Mouse (Mus musculus): ENCODE data around the gene Ninj1. TPM values are rescaled to one million over a fixed set of nuclear protein-coding genes. Genes with fewer than 3 reads are reported as not detected.

The Ninj1 gene
- polyA plus RNA-seq, 1 experiment: 78.6 TPM

DNA sequence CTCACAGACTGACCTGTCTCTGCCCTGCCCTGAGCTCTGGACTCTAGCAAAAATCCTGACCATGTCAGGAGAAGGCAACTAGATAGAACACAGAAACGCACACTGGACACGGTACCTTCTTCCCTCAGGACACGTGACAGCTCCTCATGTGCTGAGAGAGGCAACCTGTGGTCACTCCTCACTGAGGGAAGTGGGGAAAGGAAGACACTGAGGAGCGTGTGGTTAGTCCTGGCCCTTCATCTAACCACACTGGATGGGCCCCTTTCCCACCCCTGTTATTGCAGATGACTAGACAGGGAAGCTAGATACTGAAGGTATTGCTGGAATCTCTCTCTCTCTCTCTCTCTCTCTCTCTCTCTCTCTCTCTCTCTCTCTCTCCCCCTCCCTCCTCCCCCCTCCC lies 24.6 kb upstream of the Ninj1 start:
- TF ChIP-seq MYOD1 (IDR thresholded peaks at IDR 0.05; ENCODE audit: control insufficient read depth, insufficient read length, low read depth) (no peak), USF1 (IDR thresholded peaks at IDR 0.05; ENCODE audit: low read depth) (peak; percentile 54)
- Histone ChIP-seq H3ac (ENCODE audit: control insufficient read depth, insufficient read length, low read depth) (no peak overlapping the region), H3K79me3 (ENCODE audit: low read depth) (no peaks in the 10 kb centered on the region), H3K79me2 (ENCODE audit: control insufficient read depth, insufficient read depth) (no peaks in the 10 kb centered on the region), H3K36me3 (ENCODE audit: control insufficient read depth, insufficient read depth) (no peaks in the 10 kb centered on the region), H3K27me3 (ENCODE audit: control insufficient read depth, insufficient read depth, insufficient read length) (peaks cover 45% of the 10 kb centered on the region), H3K4me3 (ENCODE audit: insufficient read depth, poor library complexity, severe bottlenecking) (no peak overlapping the region)

DNA sequence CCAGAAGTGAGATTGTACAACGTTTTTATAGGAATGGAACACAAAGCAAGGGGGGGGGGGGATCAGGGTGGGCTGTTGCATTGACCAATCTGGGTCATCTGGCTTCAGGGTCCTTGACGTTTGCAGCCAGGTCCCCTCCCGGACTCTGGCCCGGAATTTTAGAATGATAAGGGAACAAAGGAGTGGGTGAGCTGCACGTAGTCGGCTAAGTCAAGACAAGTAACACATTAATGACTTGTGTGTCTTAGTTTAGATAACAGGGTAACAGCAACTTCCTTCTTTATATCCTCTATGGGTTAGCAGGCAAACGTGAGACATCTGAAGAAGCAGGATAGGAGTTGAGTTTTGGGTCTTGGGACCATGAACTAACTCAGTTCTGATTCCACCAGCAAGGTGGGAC lies 23.6 kb upstream of the Ninj1 start:
- TF ChIP-seq CTCF (IDR thresholded peaks at IDR 0.05; ENCODE audit: control insufficient read depth, insufficient read depth, insufficient read length) (no peak), MAX (IDR thresholded peaks at IDR 0.05) (no peak)
- H3K36me3 ChIP-seq (ENCODE audit: control insufficient read depth, insufficient read depth): no peaks in the 10 kb centered on the region
- peaks cover 45% of the 10 kb centered on the region for H3K27me3 ChIP-seq (ENCODE audit: control insufficient read depth, insufficient read depth, insufficient read length)
- H3K79me2 ChIP-seq (ENCODE audit: control insufficient read depth, insufficient read depth): no peaks in the 10 kb centered on the region
- H3K79me3 ChIP-seq (ENCODE audit: low read depth): no peaks in the 10 kb centered on the region
- no peak overlapping the region for H3K4me3 ChIP-seq (ENCODE audit: insufficient read depth, poor library complexity, severe bottlenecking)
- no peak overlapping the region for H3ac ChIP-seq (ENCODE audit: control insufficient read depth, insufficient read length, low read depth)

DNA sequence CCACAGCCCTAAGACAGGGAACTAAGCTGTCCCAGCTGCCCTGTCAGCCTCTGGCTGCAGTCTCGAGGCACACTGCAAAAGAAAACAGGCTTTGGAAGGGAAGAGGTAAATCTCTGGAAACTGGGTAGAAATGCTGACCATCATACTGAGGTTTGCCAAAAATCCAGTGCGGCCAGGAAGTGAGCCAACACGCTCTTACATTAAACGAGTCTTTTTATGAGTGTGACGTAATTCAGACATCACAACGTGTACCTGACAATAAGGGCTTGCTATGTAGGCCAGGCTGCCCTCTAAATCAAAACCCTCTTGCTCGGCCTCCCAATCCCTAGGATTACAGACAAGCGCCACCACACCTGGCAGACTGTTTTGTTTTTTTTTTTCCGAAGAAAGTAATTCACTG lies 20.2 kb upstream of the Ninj1 start:
- H3K4me3 ChIP-seq (ENCODE audit: insufficient read depth, poor library complexity, severe bottlenecking): no peak overlapping the region
- H3K27me3 ChIP-seq (ENCODE audit: control insufficient read depth, insufficient read depth, insufficient read length): peaks cover 39% of the 10 kb centered on the region
- H3K79me3 ChIP-seq (ENCODE audit: low read depth): no peaks in the 10 kb centered on the region
- TF ChIP-seq CTCF (IDR thresholded peaks at IDR 0.05; ENCODE audit: control insufficient read depth, insufficient read depth, insufficient read length): no peak
- no peak for TF ChIP-seq MYOG (IDR thresholded peaks at IDR 0.05; ENCODE audit: control insufficient read depth, extremely low read depth, insufficient read length)
- TF ChIP-seq MYOD1 (IDR thresholded peaks at IDR 0.05; ENCODE audit: control insufficient read depth, insufficient read length, low read depth): no peak
- TF ChIP-seq MAX (IDR thresholded peaks at IDR 0.05): no peak
- TF ChIP-seq CEBPB (IDR thresholded peaks at IDR 0.05; ENCODE audit: low read depth): no peak
- no peak for TF ChIP-seq USF1 (IDR thresholded peaks at IDR 0.05; ENCODE audit: low read depth)
- TF ChIP-seq FOSL1 (IDR thresholded peaks at IDR 0.05; ENCODE audit: insufficient read depth, low read length, poor library complexity, severe bottlenecking): no peak
- no peak overlapping the region for H3ac ChIP-seq (ENCODE audit: control insufficient read depth, insufficient read length, low read depth)
- H3K79me2 ChIP-seq (ENCODE audit: control insufficient read depth, insufficient read depth): no peaks in the 10 kb centered on the region
- no peaks in the 10 kb centered on the region for H3K36me3 ChIP-seq (ENCODE audit: control insufficient read depth, insufficient read depth)

DNA sequence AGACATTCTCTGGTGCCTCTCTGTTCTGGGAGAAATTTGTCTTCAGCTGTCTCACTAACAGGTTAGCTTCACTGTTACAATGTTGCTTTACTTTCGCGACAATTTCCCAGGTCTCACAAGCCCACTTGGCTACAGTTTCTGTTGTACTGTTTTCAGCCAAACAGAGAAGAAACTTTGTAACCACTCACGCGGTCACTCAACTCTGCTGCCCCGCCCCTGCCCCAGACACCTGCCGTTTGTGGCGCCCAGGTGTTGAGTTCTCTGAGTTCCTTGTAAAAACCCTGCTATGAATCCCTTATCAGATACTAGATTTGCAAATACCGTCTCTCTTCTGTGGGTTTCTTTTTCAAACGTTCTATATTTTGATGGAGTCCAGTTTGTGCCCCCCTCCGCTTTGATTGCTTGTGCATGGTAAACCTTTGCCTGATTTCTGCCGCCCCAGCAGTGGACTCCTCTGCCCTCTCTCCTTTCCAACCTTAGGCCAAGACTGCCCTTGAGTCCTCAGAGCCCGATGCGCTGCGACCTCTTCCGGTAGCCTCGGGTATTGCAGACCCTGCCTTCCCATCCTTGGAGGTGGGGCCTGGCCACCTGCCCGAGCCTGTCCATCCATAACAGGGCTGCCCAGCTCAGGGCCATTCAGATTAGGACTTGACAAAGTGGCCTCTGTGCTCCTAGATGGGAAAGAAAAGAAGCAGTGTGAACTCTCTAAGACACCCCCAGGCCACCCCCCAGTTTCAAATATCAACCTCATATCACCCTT lies 17.7 kb upstream of the Ninj1 start:
- Histone ChIP-seq H3K27me3 (ENCODE audit: control insufficient read depth, insufficient read depth, insufficient read length) (peaks cover 16% of the 10 kb centered on the region), H3ac (ENCODE audit: control insufficient read depth, insufficient read length, low read depth) (no peak overlapping the region), H3K79me3 (ENCODE audit: low read depth) (no peaks in the 10 kb centered on the region), H3K36me3 (ENCODE audit: control insufficient read depth, insufficient read depth) (no peaks in the 10 kb centered on the region), H3K4me3 (ENCODE audit: insufficient read depth, poor library complexity, severe bottlenecking) (no peak overlapping the region), H3K79me2 (ENCODE audit: control insufficient read depth, insufficient read depth) (no peaks in the 10 kb centered on the region)
- TF ChIP-seq CTCF (IDR thresholded peaks at IDR 0.05; ENCODE audit: control insufficient read depth, insufficient read depth, insufficient read length) (peak; percentile 83), MYOD1 (IDR thresholded peaks at IDR 0.05; ENCODE audit: control insufficient read depth, insufficient read length, low read depth) (no peak)

DNA sequence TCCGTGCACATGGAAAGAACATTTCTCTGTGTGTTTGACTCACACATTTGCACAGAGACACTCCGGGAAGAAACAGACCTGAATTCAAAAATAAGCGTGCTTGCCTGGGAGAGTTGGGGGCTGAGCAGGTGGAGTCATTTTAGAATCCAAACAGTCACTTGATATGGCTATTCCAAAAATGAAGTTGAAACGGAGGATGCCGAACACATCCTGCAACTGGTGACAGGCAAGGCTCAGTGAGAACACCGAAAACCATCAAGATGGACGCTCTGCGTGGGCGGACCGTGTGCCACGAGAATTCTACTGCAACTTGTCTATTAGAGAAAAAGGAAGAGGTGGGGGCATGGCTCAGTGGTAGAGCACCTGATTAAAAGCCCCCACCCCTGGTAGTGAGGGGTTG lies 16.7 kb upstream of the Ninj1 start:
- H3ac ChIP-seq (ENCODE audit: control insufficient read depth, insufficient read length, low read depth): no peak overlapping the region
- H3K27me3 ChIP-seq (ENCODE audit: control insufficient read depth, insufficient read depth, insufficient read length): peaks cover 9% of the 10 kb centered on the region
- no peaks in the 10 kb centered on the region for H3K79me3 ChIP-seq (ENCODE audit: low read depth)
- H3K4me3 ChIP-seq (ENCODE audit: insufficient read depth, poor library complexity, severe bottlenecking): no peak overlapping the region
- H3K36me3 ChIP-seq (ENCODE audit: control insufficient read depth, insufficient read depth): no peaks in the 10 kb centered on the region
- no peak for TF ChIP-seq MYOG (IDR thresholded peaks at IDR 0.05; ENCODE audit: control insufficient read depth, extremely low read depth, insufficient read length)
- no peak for TF ChIP-seq CTCF (IDR thresholded peaks at IDR 0.05; ENCODE audit: control insufficient read depth, insufficient read depth, insufficient read length)
- no peak for TF ChIP-seq MYOD1 (IDR thresholded peaks at IDR 0.05; ENCODE audit: control insufficient read depth, insufficient read length, low read depth)
- no peak for TF ChIP-seq FOSL1 (IDR thresholded peaks at IDR 0.05; ENCODE audit: insufficient read depth, low read length, poor library complexity, severe bottlenecking)
- no peak for TF ChIP-seq CEBPB (IDR thresholded peaks at IDR 0.05; ENCODE audit: low read depth)
- TF ChIP-seq USF1 (IDR thresholded peaks at IDR 0.05; ENCODE audit: low read depth): no peak
- TF ChIP-seq MAX (IDR thresholded peaks at IDR 0.05): no peak
- no peaks in the 10 kb centered on the region for H3K79me2 ChIP-seq (ENCODE audit: control insufficient read depth, insufficient read depth)

DNA sequence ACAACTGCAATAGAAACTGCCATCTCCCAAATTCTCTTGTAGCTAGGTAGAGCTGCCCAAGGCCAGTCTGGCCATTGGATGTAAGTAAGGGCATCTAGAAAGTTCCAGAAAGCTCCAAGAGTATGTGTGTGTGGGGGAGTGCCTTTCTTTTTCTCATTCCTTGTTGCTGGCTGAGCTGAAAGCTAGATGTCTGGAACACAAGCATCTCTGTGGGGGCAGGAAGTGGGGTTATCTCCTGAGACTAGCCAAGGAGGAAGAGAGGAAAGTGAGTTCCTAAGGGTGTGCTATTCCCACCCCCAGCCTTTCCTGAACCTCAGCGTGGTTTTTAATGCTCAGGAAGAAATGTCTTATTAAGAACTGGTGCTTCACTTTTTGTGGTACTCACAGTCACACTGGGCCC lies 15.6 kb upstream of the Ninj1 start:
- Histone ChIP-seq H3ac (ENCODE audit: control insufficient read depth, insufficient read length, low read depth) (no peak overlapping the region), H3K4me3 (ENCODE audit: insufficient read depth, poor library complexity, severe bottlenecking) (no peak overlapping the region), H3K79me3 (ENCODE audit: low read depth) (no peaks in the 10 kb centered on the region), H3K27me3 (ENCODE audit: control insufficient read depth, insufficient read depth, insufficient read length) (peaks cover 2% of the 10 kb centered on the region), H3K79me2 (ENCODE audit: control insufficient read depth, insufficient read depth) (no peaks in the 10 kb centered on the region), H3K36me3 (ENCODE audit: control insufficient read depth, insufficient read depth) (no peaks in the 10 kb centered on the region)
- TF ChIP-seq MYOD1 (IDR thresholded peaks at IDR 0.05; ENCODE audit: control insufficient read depth, insufficient read length, low read depth) (no peak), USF1 (IDR thresholded peaks at IDR 0.05; ENCODE audit: low read depth) (no peak), MAX (IDR thresholded peaks at IDR 0.05) (no peak), MYOG (IDR thresholded peaks at IDR 0.05; ENCODE audit: control insufficient read depth, extremely low read depth, insufficient read length) (no peak), CEBPB (IDR thresholded peaks at IDR 0.05; ENCODE audit: low read depth) (no peak), FOSL1 (IDR thresholded peaks at IDR 0.05; ENCODE audit: insufficient read depth, low read length, poor library complexity, severe bottlenecking) (no peak), CTCF (IDR thresholded peaks at IDR 0.05; ENCODE audit: control insufficient read depth, insufficient read depth, insufficient read length) (no peak)

Data from C2C12 (cell line).